Comparison of ENCODE assay signal across 28 mouse cellular contexts in genomic region chr8:113643479-113644210, GRCm38 (mm10). TPM values are rescaled to one million over a fixed set of nuclear protein-coding genes. Genes with fewer than 3 reads are reported as not detected.
DNase-seq lines count a peak whose midpoint lies in the region; TF ChIP-seq lines count a peak whose summit lies in the region.
"Had no signal": no experiment of that assay in that cellular context is flagged by ENCODE, and none has a peak within 500 bp of the region (broad histone marks: within the 10 kb centered on the region; RNA-seq: fewer than 3 reads in every experiment).

No protein-coding gene starts in this region.

- intact Hi-C loops in heart, postnatal 36 days (cut with DNase I) = no loop called here

- no peak overlapping the region for H3K4me3 ChIP-seq in CH12.LX (replicated peaks in 1 of 3; ENCODE audit: low read depth in 2 of 3, low read length in 2 of 3, poor library complexity in 1 of 3)
- H3K4me3 ChIP-seq: embryonic facial prominence, embryonic 10.5 days; hindbrain, embryonic 15.5 days; intestine, embryonic 15.5 days; layer of hippocampus, adult 2 months; limb, embryonic 13.5 days; liver, embryonic 15.5 days; megakaryocyte, embryonic 14.5 days had no signal

- no peak for TF ChIP-seq RAD21 in CH12.LX (IDR thresholded peaks at IDR 0.05; ENCODE audit: low read depth, low read length)

- TF ChIP-seq CTCF in CH12.LX (conservative IDR thresholded peaks at IDR 0.05 in 1 of 2, IDR thresholded peaks at IDR 0.05 in 1 of 2; ENCODE audit: low read depth in 2 of 2, low read length in 2 of 2) = no peak

- peak; percentile 85 for DNase-seq in heart, adult 11 months
- no peak for DNase-seq in heart, postnatal 36 days
- DNase-seq in lung, adult 18-20 months = peak; percentile 46 to 50
- no peak for DNase-seq in lung, postnatal 10 days
- DNase-seq in CH12.LX (ENCODE audit: extremely low read depth) = peak; percentile 65
- peak; percentile 28 for DNase-seq in lung, postnatal 14 days
- no peak for DNase-seq in c-Kit-positive CD71-positive TER-119-positive erythroid progenitor cells, embryonic 14.5 days (ENCODE audit: low spot score)
- no peak for DNase-seq in natural killer cell, adult 2 months (ENCODE audit: low spot score in 2 of 2)
- DNase-seq: adrenal gland, postnatal 36 days; cerebellum, adult 2 months; layer of hippocampus, postnatal 36 days; midbrain, embryonic 14.5 days had no signal

- no peaks in the 10 kb centered on the region for H3K27me3 ChIP-seq in CH12.LX (replicated peaks)
- H3K27me3 ChIP-seq: hindbrain, embryonic 15.5 days; intestine, embryonic 15.5 days; limb, embryonic 13.5 days; liver, embryonic 15.5 days had no signal

- dilution Hi-C loops in CH12.LX (cut with MboI; ENCODE audit: extremely low pct_ligation_motif_present, extremely low pct_unique_long_range_greater_than_20kb, low sequenced_read_pairs) = no loop called here

- H3K4me1 ChIP-seq in CH12.LX (ENCODE audit: control insufficient read depth in 1 of 2, insufficient read depth in 2 of 2) = peaks cover 16 to 72% of the 10 kb centered on the region in 2 experiments
- H3K4me1 ChIP-seq: hindbrain, embryonic 15.5 days; intestine, embryonic 15.5 days; limb, embryonic 13.5 days; liver, embryonic 15.5 days had no signal

- TF ChIP-seq POLR2A in CH12.LX (IDR thresholded peaks at IDR 0.05; ENCODE audit: low read depth, low read length) = no peak

- H3K9me3 ChIP-seq in CH12.LX (replicated peaks; ENCODE audit: low read length) = no peaks in the 10 kb centered on the region
- H3K9me3 ChIP-seq: embryonic facial prominence, embryonic 10.5 days; hindbrain, embryonic 15.5 days; intestine, embryonic 15.5 days; limb, embryonic 13.5 days; liver, embryonic 15.5 days; megakaryocyte, embryonic 14.5 days had no signal

- peak; percentile 91 for TF ChIP-seq EP300 in CH12.LX (IDR thresholded peaks at IDR 0.05; ENCODE audit: low read length)

- H3K36me3 ChIP-seq in CH12.LX (replicated peaks in 1 of 2; ENCODE audit: control insufficient read depth in 1 of 2, insufficient read depth in 1 of 2, low read length in 1 of 2) = peaks cover 35 to 44% of the 10 kb centered on the region in 2 experiments

- H3K4me2 ChIP-seq in CH12.LX (ENCODE audit: insufficient read depth, low read depth, poor library complexity, severe bottlenecking) = no peak overlapping the region
- H3K4me2 ChIP-seq: heart, embryonic 11.5 days; hindbrain, embryonic 15.5 days; intestine, embryonic 15.5 days; limb, embryonic 13.5 days; liver, embryonic 15.5 days had no signal

- no peak overlapping the region for H3K27ac ChIP-seq in CH12.LX (ENCODE audit: insufficient read depth, low read depth)
- H3K27ac ChIP-seq: embryonic facial prominence, embryonic 10.5 days; hindbrain, embryonic 15.5 days; intestine, embryonic 15.5 days; layer of hippocampus, adult 2 months; limb, embryonic 13.5 days; liver, embryonic 15.5 days had no signal

- in situ Hi-C loops in CH12.LX (cut with MboI; ENCODE audit: low pct_ligation_motif_present, low pct_unique_long_range_greater_than_20kb, low sequenced_read_pairs) = no loop called here

- no peak overlapping the region for H3K9ac ChIP-seq in CH12.LX (ENCODE audit: insufficient read depth, low read depth)
- H3K9ac ChIP-seq: hindbrain, embryonic 15.5 days; intestine, embryonic 15.5 days; limb, embryonic 13.5 days; liver, embryonic 15.5 days had no signal

- no peaks in the 10 kb centered on the region for H3K79me2 ChIP-seq in CH12.LX (replicated peaks; ENCODE audit: control insufficient read depth, extremely low read depth, insufficient read depth, poor library complexity, severe bottlenecking)

TF ChIP-seq in CH12.LX, 34 proteins besides CTCF, POLR2A, EP300 and RAD21:
- 0 out of 2 replicates have a peak, but pooled peaks have one; percentile 44 for TF ChIP-seq MAX (IDR thresholded peaks at IDR 0.05; ENCODE audit: low read length)
- no peak for TF ChIP-seq MYC (IDR thresholded peaks at IDR 0.05; ENCODE audit: low read depth, low read length)
- no peak for TF ChIP-seq ZMIZ1 (IDR thresholded peaks at IDR 0.05; ENCODE audit: low read depth, low read length)
- peak; percentile 56; the same call in 1 of the 2 replicates for TF ChIP-seq MAFK (IDR thresholded peaks at IDR 0.05; ENCODE audit: insufficient replicate concordance, low read length)
- no peak; the same call in 1 of the 2 replicates for TF ChIP-seq MEF2A (IDR thresholded peaks at IDR 0.05; ENCODE audit: borderline replicate concordance, low read depth, low read length)
- TF ChIP-seq TBP (conservative IDR thresholded peaks at IDR 0.05; ENCODE audit: low read depth, low read length) = no peak
- TF ChIP-seq ELF1 (IDR thresholded peaks at IDR 0.05; ENCODE audit: low read depth, low read length) = peak; percentile 48; the same call in 1 of the 2 replicates
- peak; percentile 94 for TF ChIP-seq IRF4 (IDR thresholded peaks at IDR 0.05; ENCODE audit: low read depth, low read length)
- TF ChIP-seq JUND (conservative IDR thresholded peaks at IDR 0.05; ENCODE audit: low read depth, low read length) = 0 out of 2 replicates have a peak, but pooled peaks have one; percentile 26
- no peak for TF ChIP-seq MXI1 (IDR thresholded peaks at IDR 0.05; ENCODE audit: low read depth, low read length)
- peak; percentile 85 for TF ChIP-seq ETS1 (conservative IDR thresholded peaks at IDR 0.05; ENCODE audit: low read depth, low read length)
- no peak for TF ChIP-seq SMC3 (IDR thresholded peaks at IDR 0.05; ENCODE audit: low read depth, low read length)
- peak; percentile 41; the same call in 1 of the 2 replicates for TF ChIP-seq CHD2 (IDR thresholded peaks at IDR 0.05; ENCODE audit: low read length)
- TF ChIP-seq UBTF (IDR thresholded peaks at IDR 0.05; ENCODE audit: low read depth, low read length) = no peak
- 0 out of 2 replicates have a peak, but pooled peaks have one; percentile 14 for TF ChIP-seq TCF12 (IDR thresholded peaks at IDR 0.05; ENCODE audit: low read depth, low read length)
- TF ChIP-seq SIN3A (IDR thresholded peaks at IDR 0.05; ENCODE audit: low read length) = peak; percentile 75
TF ChIP-seq in CH12.LX: peak in this region for 9.

RNA-seq across cellular contexts. Expression of gene Syce1l, which starts 0.6 kb away (rescaled TPM):
- total RNA-seq in heart, postnatal 36 days (2021) = not detected
- total RNA-seq in CH12.LX (2012; rRNA removed) (1.4 and 1.6 TPM in 2 replicates), CH12.LX (2014; rRNA removed) (0.30 and 0.94 TPM in 2 replicates)
- 1.9 and 2.4 TPM in 2 replicates for polyA plus RNA-seq in CH12.LX (2012; ENCODE audit: insufficient read length, low read depth)
- total RNA-seq: common myeloid progenitor, adult 5-6 weeks; gastrocnemius, adult 18-20 months; gastrocnemius, postnatal 4 days; heart, postnatal 10 days; layer of hippocampus, postnatal 36 days; left cerebral cortex, postnatal 14 days; MEL had no signal
- polyA plus RNA-seq: embryonic facial prominence, embryonic 10.5 days; forebrain, embryonic 11.5 days; heart, embryonic 11.5 days; intestine, embryonic 15.5 days; limb, embryonic 13.5 days; liver, embryonic 15.5 days; midbrain, embryonic 14.5 days; neural tube, embryonic 14.5 days had no signal

RNA-seq across cellular contexts. Expression of gene Mon1b, which starts 8.3 kb away (rescaled TPM):
- 1 to 10 TPM; 5.5 to 5.7 TPM for total RNA-seq in heart, postnatal 36 days (2021)
- total RNA-seq in CH12.LX (2012; rRNA removed) (12.6 and 15.2 TPM in 2 replicates), CH12.LX (2014; rRNA removed) (6.5 and 7.2 TPM in 2 replicates)
- 14.7 and 17.1 TPM in 2 replicates for polyA plus RNA-seq in CH12.LX (2012; ENCODE audit: insufficient read length, low read depth)

Comparison
In these comparisons a context has a peak if more than half of its experiments do, and no peak if none do; other contexts are left out.
1. DNase-seq: peak in heart, adult 11 months (single experiment), lung, adult 18-20 months (2 of 2), CH12.LX (single experiment) and lung, postnatal 14 days (single experiment); none in heart, postnatal 36 days (0 of 2), lung, postnatal 10 days (single experiment), c-Kit-positive CD71-positive TER-119-positive erythroid progenitor cells, embryonic 14.5 days (single experiment) and natural killer cell, adult 2 months (0 of 2).